Mouse (Mus musculus) cerebellum, postnatal 36 days (tissue): ENCODE results near the gene Ankrd33.

Source experiments
- DNase-seq, 2 experiments: peaks; one replicate each; pipeline ENCODE4 v3.0.0; 2021 to 2022; ENCODE audit warnings: mixed read lengths in 2 of 2

Gene Ankrd33

GRCm38 (mm10) chr15:101115511-101116110 lies at the start of gene Ankrd33:
Gene Ankrd33, plus strand, starts transcription at chr15:101115755.
- no peak for DNase-seq

- DNase-seq, result no peak
Measured at GRCm38 (mm10) chr15:101066364-101066847, 49.1 kb upstream of the Ankrd33 start.

- DNase-seq, result no peak
Measured at GRCm38 (mm10) chr15:101066920-101067696, 48.4 kb upstream of the Ankrd33 start.

GRCm38 (mm10) chr15:101068029-101068428 lies 47.5 kb upstream of the Ankrd33 start:
- no peak for DNase-seq

- no peak for DNase-seq
Measured at GRCm38 (mm10) chr15:101068671-101069070, 46.9 kb upstream of the Ankrd33 start.

- no peak for DNase-seq
Measured at GRCm38 (mm10) chr15:101069641-101070190, 45.8 kb upstream of the Ankrd33 start.

GRCm38 (mm10) chr15:101070762-101071161 lies 44.8 kb upstream of the Ankrd33 start:
- no peak for DNase-seq

- no peak for DNase-seq
Measured at GRCm38 (mm10) chr15:101072736-101073135, 42.8 kb upstream of the Ankrd33 start.

- DNase-seq, result no peak
Measured at GRCm38 (mm10) chr15:101074067-101074466, 41.5 kb upstream of the Ankrd33 start.

- DNase-seq, result no peak
Measured at GRCm38 (mm10) chr15:101075150-101075549, 40.4 kb upstream of the Ankrd33 start.

GRCm38 (mm10) chr15:101075656-101076055 lies 39.9 kb upstream of the Ankrd33 start:
- DNase-seq, result no peak

- DNase-seq, result no peak
Measured at GRCm38 (mm10) chr15:101076071-101077000, 39.2 kb upstream of the Ankrd33 start.

GRCm38 (mm10) chr15:101077001-101077812 lies 38.3 kb upstream of the Ankrd33 start:
- DNase-seq, result no peak

GRCm38 (mm10) chr15:101077813-101078730 lies 37.5 kb upstream of the Ankrd33 start, which contains the start of gene Fignl2:
Gene Fignl2, minus strand, starts transcription at chr15:101078567.
- no peak for DNase-seq

- peak; percentile 38 to 50 for DNase-seq
Measured at GRCm38 (mm10) chr15:101078731-101079156, 36.8 kb upstream of the Ankrd33 start.

GRCm38 (mm10) chr15:101080031-101080520 lies 35.5 kb upstream of the Ankrd33 start:
- no peak for DNase-seq

- DNase-seq, result no peak
Measured at GRCm38 (mm10) chr15:101081035-101081548, 34.5 kb upstream of the Ankrd33 start.

- DNase-seq, result no peak
Measured at GRCm38 (mm10) chr15:101082236-101082635, 33.3 kb upstream of the Ankrd33 start.

- no peak for DNase-seq
Measured at GRCm38 (mm10) chr15:101084499-101084898, 31.1 kb upstream of the Ankrd33 start.

GRCm38 (mm10) chr15:101086451-101086850 lies 29.1 kb upstream of the Ankrd33 start:
- DNase-seq, result no peak
